Mouse (Mus musculus): ENCODE data around the gene Mvp. TPM values are rescaled to one million over a fixed set of nuclear protein-coding genes. Genes with fewer than 3 reads are reported as not detected.
A peak's percentile ranks its signal among the peaks of the same experiment; 100 is the strongest.

The Mvp gene
- polyA plus RNA-seq, 1 experiment from 2014 or later = 12.5 TPM

DNA sequence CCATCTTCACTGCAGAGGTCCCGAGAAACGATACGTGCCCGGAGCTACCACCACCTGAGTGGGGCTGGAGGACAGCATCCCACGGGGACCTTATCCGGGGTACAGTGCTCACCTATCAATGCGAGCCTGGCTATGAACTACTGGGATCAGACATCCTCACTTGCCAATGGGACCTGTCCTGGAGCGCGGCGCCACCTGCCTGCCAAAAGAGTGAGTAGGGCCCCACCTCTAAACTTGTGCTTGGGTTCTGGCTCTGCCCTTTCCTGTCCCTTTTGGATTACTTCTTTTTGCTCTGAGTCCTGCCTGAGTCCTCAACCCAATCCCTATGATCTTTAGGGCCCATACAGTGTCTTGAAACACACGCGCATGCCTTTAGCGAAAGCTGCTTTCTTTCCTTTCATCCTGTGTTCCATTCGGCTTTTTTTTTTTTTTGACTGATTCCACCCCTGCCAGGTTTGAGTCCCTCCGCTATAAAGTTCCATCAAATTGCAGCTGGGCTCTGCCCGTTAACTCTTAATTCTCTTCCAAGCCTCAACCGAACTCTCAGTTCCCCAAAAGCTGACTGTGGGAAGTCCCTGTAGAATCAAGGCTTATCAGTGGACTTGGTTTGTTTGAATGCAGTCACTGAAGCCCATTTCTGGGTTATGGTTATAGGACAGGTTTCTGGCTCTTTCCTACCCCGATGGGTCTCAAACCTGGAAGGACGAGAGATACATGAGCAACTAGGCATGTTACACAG, 50.7 kb downstream of the Mvp start:
- Histone ChIP-seq H3K36me3 (no peaks in the 10 kb centered on the region), H3K9ac (no peak overlapping the region), H3K4me2 (replicated peaks) (no peak overlapping the region), H3K27ac (replicated peaks) (no peak overlapping the region), H3K4me1 (no peaks in the 10 kb centered on the region), H3K9me3 (replicated peaks) (no peaks in the 10 kb centered on the region), H3K4me3 (replicated peaks) (no peak overlapping the region), H3K27me3 (peaks cover 23% of the 10 kb centered on the region)
- ATAC-seq (ENCODE audit: insufficient number of reproducible peaks, low FRiP score, low TSS enrichment, low read depth) = no peak
- WGBS = 27% methylated on average over 19 of the region's 19 CpGs

DNA sequence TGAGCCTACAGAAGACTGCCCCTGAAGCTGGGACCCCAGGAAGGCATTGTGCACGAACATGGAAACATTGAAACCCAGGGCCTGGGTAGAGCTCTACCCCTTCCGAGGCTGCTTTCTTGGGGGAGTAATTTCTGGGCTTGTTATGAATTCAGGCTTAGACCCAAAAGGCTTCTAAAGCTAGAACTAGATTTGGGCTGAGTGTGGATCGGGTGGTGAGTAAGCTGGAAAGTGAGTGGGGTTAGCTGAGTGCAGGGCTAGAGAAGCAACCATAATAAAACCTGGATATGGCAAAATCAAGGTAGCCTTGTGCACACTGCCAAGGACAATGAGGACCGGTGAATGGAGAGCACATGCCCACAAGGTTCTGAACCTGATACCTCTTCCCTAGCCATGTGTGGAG, 52.5 kb downstream of the Mvp start:
- 83% methylated on average over 4 of the region's 4 CpGs for WGBS

DNA sequence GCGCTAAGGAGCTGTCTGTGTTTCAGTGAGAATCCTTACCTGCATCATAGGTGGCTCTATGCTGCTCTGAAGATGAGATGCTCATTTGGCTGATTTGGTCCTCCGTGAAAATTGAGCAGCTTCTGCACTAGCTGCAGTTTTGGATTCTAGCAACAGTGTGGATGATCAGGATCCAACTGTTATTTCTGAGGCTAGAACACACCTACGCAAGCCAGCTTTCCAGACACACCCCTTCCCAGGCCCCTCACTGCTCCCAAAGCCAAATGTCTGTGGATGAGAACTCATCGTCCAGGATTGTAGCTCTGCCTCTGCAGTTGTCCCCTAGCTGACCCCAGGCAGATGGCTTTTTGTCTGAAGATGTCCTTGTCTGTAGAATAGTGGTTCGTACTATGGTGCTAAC, 53.3 kb downstream of the Mvp start:
- no peaks in the 10 kb centered on the region for H3K4me1 ChIP-seq
- ATAC-seq (ENCODE audit: insufficient number of reproducible peaks, low FRiP score, low TSS enrichment, low read depth) = no peak
- peaks cover 23% of the 10 kb centered on the region for H3K27me3 ChIP-seq
- H3K27ac ChIP-seq (replicated peaks) = no peak overlapping the region
- no peak overlapping the region for H3K4me3 ChIP-seq (replicated peaks)
- WGBS = 81% methylated on average over 5 of the region's 5 CpGs
- no peaks in the 10 kb centered on the region for H3K36me3 ChIP-seq
- no peak overlapping the region for H3K4me2 ChIP-seq (replicated peaks)
- no peak overlapping the region for H3K9ac ChIP-seq
- H3K9me3 ChIP-seq (replicated peaks) = no peaks in the 10 kb centered on the region

More for the DNA sequence above, 52.5 kb downstream of the Mvp start:
- Histone ChIP-seq H3K4me3 (replicated peaks) (no peak overlapping the region), H3K9ac (no peak overlapping the region), H3K36me3 (no peaks in the 10 kb centered on the region), H3K27ac (replicated peaks) (no peak overlapping the region), H3K4me2 (replicated peaks) (no peak overlapping the region), H3K27me3 (peaks cover 23% of the 10 kb centered on the region), H3K9me3 (replicated peaks) (no peaks in the 10 kb centered on the region), H3K4me1 (no peaks in the 10 kb centered on the region)
- no peak for ATAC-seq (ENCODE audit: insufficient number of reproducible peaks, low FRiP score, low TSS enrichment, low read depth)

DNA sequence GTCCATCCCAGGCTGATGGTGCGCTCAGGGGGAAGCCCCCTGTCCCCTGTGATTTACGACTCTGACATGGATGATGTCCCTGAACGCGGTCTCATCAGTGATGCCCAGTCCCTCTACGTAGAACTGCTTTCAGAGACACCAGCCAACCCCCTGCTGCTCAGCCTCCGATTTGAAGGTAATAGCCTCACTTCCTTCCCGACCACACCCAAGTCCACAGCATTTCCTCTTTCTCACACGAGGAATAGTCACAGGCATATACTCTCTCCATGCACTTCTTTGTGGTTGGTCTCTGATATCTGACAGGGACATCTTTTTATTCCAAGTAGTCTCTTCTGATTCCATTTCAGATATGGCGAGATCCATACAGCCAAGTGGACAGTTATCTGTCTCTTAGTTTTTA, 54.6 kb downstream of the Mvp start:
- H3K27ac ChIP-seq (replicated peaks) = no peak overlapping the region

DNA sequence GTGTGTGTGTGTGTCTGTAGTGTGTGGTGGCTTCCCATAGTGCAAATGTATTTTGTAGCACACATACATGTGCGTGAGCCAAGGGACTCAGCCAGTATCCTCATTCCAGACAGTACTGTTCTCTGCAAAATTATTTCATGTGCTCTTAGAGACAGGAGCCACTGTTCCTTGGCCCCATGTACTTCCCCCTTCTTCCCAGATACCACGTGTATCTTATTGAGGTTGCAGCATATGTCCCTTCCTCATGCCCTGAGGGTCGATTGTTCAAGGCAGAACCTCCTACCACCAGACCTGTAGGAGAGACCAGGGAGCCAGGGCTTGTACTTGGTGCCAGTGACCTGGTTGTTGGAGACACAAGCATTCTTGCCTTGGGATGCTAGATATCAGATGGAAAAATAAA, 59.3 kb downstream of the Mvp start:
- H3K4me2 ChIP-seq (replicated peaks) = no peak overlapping the region
- no peak for ATAC-seq (ENCODE audit: insufficient number of reproducible peaks, low FRiP score, low TSS enrichment, low read depth)
- H3K27me3 ChIP-seq = peaks cover 32% of the 10 kb centered on the region
- H3K4me3 ChIP-seq (replicated peaks) = no peak overlapping the region
- no peak overlapping the region for H3K27ac ChIP-seq (replicated peaks)
- no peak overlapping the region for H3K9ac ChIP-seq
- WGBS = 53% methylated on average over 3 of the region's 3 CpGs
- peaks cover 6% of the 10 kb centered on the region for H3K4me1 ChIP-seq
- H3K36me3 ChIP-seq = no peaks in the 10 kb centered on the region
- H3K9me3 ChIP-seq (replicated peaks) = no peaks in the 10 kb centered on the region

More for the DNA sequence above, 54.6 kb downstream of the Mvp start:
- H3K9ac ChIP-seq = no peak overlapping the region
- ATAC-seq (ENCODE audit: insufficient number of reproducible peaks, low FRiP score, low TSS enrichment, low read depth) = no peak
- 67% methylated on average over 9 of the region's 9 CpGs for WGBS
- no peaks in the 10 kb centered on the region for H3K36me3 ChIP-seq
- no peak overlapping the region for H3K4me3 ChIP-seq (replicated peaks)
- no peak overlapping the region for H3K4me2 ChIP-seq (replicated peaks)
- H3K4me1 ChIP-seq = no peaks in the 10 kb centered on the region
- peaks cover 23% of the 10 kb centered on the region for H3K27me3 ChIP-seq
- H3K9me3 ChIP-seq (replicated peaks) = no peaks in the 10 kb centered on the region

DNA sequence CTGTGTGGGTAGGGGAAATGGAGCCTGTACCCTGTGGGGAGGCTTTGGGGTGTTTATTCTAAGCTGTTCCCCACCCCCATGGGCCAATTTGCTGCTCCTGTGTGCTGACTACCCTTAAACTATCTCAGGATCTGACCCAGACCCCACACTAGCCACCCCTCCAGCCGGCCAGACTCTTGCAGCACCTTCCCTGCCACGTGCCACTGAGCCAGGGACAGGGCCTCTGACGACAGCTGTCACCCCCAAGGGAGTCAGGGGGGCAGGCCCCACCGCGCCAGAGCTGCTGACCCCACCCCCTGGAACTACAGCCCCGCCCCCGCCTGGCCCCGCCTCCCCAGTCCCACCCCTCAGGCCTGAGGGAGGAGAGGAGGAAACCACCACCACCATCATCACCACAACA, 61.8 kb downstream of the Mvp start:
- Histone ChIP-seq H3K27ac (replicated peaks) (no peak overlapping the region), H3K9ac (no peak overlapping the region), H3K4me2 (replicated peaks) (no peak overlapping the region), H3K9me3 (replicated peaks) (no peaks in the 10 kb centered on the region), H3K4me3 (replicated peaks) (no peak overlapping the region), H3K36me3 (no peaks in the 10 kb centered on the region), H3K4me1 (peaks cover 16% of the 10 kb centered on the region), H3K27me3 (peaks cover 35% of the 10 kb centered on the region)
- ATAC-seq (ENCODE audit: insufficient number of reproducible peaks, low FRiP score, low TSS enrichment, low read depth) = no peak
- WGBS = 2% methylated on average over 7 of the region's 8 CpGs

DNA sequence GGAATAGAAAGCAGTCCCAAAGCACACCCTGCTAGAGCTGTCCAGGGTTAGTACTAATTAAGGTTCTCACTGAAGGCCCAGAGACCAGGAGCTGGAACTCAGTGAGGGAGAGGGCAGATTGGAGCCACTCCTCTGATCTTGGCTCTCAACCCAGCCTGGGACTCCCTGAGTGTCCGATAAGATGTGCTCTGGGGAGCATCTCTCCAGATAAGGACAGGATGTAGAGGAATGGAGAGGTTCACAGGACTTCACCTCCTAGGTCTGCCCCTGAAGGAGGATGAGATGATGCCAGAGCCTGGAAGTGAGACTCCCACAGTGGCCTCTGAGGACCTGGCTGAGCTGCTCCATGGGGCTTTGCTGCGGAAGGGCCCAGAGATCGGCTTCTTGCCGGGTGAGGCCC, 62.7 kb downstream of the Mvp start:
- H3K36me3 ChIP-seq = no peaks in the 10 kb centered on the region
- H3K27me3 ChIP-seq = peaks cover 35% of the 10 kb centered on the region
- H3K4me3 ChIP-seq (replicated peaks) = no peak overlapping the region
- WGBS = 24% methylated on average over 4 of the region's 4 CpGs
- H3K9ac ChIP-seq = no peak overlapping the region
- H3K9me3 ChIP-seq (replicated peaks) = no peaks in the 10 kb centered on the region
- no peak overlapping the region for H3K27ac ChIP-seq (replicated peaks)
- H3K4me1 ChIP-seq = peaks cover 16% of the 10 kb centered on the region
- no peak overlapping the region for H3K4me2 ChIP-seq (replicated peaks)
- no peak for ATAC-seq (ENCODE audit: insufficient number of reproducible peaks, low FRiP score, low TSS enrichment, low read depth)

DNA sequence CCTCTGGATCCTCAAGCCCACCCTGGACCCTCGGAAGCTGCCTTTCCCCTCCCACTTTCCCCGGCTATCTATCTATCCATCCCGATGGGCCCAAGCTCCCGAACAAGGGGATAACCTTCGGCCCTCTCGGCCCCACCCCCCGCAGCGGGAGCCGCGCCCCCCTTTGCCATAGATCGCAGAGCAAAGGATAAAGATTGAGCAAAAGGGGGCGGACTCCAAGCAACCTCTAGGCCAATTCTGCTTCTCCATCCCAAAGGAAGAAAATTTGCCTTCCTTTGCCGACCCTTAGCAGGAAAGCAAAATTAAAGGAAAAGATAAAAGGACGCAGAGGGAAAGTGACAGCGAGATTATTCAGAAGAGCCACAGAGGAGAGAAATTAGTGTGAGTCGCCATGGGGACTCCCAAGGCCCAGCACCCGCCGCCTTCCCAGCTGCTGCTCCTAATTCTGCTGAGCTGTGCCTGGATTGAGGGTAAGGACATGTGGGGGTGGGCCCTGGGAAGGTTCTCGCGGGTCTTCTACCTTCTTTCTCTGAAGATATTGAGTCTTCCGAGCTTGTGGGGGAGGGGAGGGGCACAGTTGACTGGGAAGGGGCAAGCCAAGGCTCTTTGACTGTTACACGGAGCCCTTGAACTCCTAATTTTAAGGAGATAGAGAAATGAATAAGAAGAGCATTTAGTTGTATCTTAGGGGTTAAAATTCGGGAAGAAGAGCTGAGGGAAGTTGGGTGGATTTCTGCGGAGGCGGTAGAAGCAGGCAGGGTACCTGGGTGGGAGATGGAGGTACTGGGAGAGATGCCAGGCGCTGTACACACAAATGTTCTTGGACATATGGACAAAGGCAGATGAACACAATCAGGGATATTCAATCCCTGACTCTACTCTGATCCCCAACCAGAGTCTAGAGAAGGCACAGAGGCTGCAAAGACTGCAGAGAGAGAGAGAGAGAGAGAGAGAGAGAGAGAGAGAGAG, 63.5 kb downstream of the Mvp start:
- Histone ChIP-seq H3K9me3 (replicated peaks) (no peaks in the 10 kb centered on the region), H3K27ac (replicated peaks) (no peak overlapping the region), H3K36me3 (no peaks in the 10 kb centered on the region), H3K27me3 (peaks cover 35% of the 10 kb centered on the region), H3K4me3 (replicated peaks) (0 out of 2 replicates have a peak overlapping the region, but pooled peaks have one; percentile 53), H3K4me2 (replicated peaks) (0 out of 2 replicates have a peak overlapping the region, but pooled peaks have one; percentile 8), H3K4me1 (peaks cover 16% of the 10 kb centered on the region), H3K9ac (no peak overlapping the region)
- 5% methylated on average over 26 of the region's 26 CpGs for WGBS
- ATAC-seq (ENCODE audit: insufficient number of reproducible peaks, low FRiP score, low TSS enrichment, low read depth) = no peak

DNA sequence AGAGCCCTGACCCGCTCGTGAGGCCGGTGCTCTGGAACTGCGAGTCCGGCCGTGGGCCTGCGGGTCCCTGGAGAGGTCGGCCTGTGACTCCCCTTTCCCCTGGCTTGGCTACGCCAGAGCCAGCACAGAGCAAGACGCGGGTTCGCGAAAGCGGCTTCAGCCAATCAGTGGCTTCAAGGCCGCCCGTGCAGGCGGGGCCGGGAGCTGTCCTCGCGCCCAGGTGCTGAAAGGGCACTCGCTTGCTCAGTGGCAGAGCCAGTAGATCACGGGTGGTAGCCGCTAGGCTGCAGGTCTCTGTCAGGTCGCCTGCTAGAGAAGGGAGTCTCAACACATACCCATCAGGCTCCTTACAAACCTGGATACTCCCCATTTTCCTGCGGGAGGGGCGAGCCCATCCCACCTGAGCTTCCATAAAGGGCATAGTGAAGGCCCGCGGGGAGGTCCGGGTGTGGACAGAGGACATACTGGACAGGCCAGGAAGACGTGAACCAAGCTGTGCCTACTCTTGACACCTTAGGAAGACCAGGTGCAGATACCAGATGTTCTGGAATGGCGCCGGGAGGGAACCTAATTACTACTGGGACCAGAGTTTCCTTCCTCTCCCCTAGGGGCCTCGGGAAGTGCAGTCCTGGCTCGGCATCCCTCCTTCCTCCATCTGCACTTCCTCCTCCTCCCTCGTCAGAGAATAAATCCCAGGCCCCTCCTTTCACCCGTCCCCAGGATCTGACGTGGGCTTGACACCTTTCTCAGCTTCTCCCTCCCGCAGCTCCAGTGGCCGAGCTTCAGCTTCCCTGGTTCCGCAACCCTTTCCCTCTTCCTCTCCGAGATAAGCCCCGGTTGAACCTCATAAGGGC, 64.4 kb downstream of the Mvp start, which contains the start of gene Sez6l2:
Gene Sez6l2 (plus strand): TSS at position 771 of the 854 bp plus-strand sequence.
- no peak within 1 kb of the TSS for H3K27ac ChIP-seq (replicated peaks)
- 0 out of 2 replicates have a peak, but pooled peaks cover 2% of the 10 kb centered on the region for H3K36me3 ChIP-seq
- peaks cover 16% of the 10 kb centered on the region for H3K4me1 ChIP-seq
- no peaks in the 10 kb centered on the region for H3K9me3 ChIP-seq (replicated peaks)
- peaks cover 35% of the 10 kb centered on the region for H3K27me3 ChIP-seq
- WGBS = under 1% methylated on average over 42 of the region's 42 CpGs
- H3K4me2 ChIP-seq (replicated peaks) = peak within 1 kb of the TSS; percentile 100
- peak; percentile 81 for ATAC-seq (ENCODE audit: insufficient number of reproducible peaks, low FRiP score, low TSS enrichment, low read depth)
- H3K9ac ChIP-seq = no peak within 1 kb of the TSS
- peak within 1 kb of the TSS; percentile 53 for H3K4me3 ChIP-seq (replicated peaks)

DNA sequence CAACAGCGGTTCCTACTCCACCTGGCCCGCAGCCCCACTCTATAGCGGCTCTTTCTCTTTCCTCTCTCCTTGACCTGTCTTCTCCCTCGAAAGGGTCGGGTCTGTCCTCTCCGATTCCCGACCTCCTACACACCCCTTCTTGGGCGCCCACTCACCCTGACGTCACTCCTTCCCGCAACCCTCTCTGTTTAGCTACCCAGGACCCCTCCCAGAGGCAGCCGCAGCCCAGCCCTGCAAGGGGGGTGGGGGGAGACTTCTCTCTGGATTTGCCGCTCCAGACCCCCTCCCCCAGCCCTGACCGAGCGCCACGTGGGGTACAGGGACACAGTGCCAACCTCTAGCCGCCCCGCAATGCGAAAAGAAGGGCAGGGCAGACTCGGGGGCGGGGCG, 65.0 kb downstream of the Mvp start, which contains the start of gene Asphd1:
Gene Asphd1 (minus strand): TSS at position 180 of the 390 bp plus-strand sequence.
- Histone ChIP-seq H3K4me2 (replicated peaks) (peak within 1 kb of the TSS; percentile 100), H3K4me1 (peaks cover 16% of the 10 kb centered on the region), H3K4me3 (replicated peaks) (peak within 1 kb of the TSS; percentile 53), H3K27me3 (peaks cover 35% of the 10 kb centered on the region), H3K36me3 (peaks cover 7% of the 10 kb centered on the region; the same call in 1 of the 2 replicates), H3K27ac (replicated peaks) (no peak within 1 kb of the TSS), H3K9me3 (replicated peaks) (no peaks in the 10 kb centered on the region), H3K9ac (no peak within 1 kb of the TSS)
- 1% methylated on average over 21 of the region's 21 CpGs for WGBS
- ATAC-seq (ENCODE audit: insufficient number of reproducible peaks, low FRiP score, low TSS enrichment, low read depth) = peak; percentile 22

All from embryonic facial prominence, embryonic 15.5 days (tissue).